Mouse (Mus musculus) spleen, adult 10 weeks (tissue): ENCODE data around the gene Hook1. TPM values are rescaled to one million over a fixed set of nuclear protein-coding genes. Genes with fewer than 3 reads are reported as not detected.

ENCODE experiments used
- polyA plus RNA-seq: library from polyadenylated mRNA; stranded (reverse); fragments of 350-450 nt; fragmentation: Illumina TruSeq; extraction: RNeasy Lipid Tissue Mini Kit (QIAGEN cat#74804); gene quantifications from one replicate; pipeline ENCODE4 v1.2.3, GENCODE M21; 2015; ENCODE audit warnings: low replicate concordance; ENCODE audit not compliant: insufficient read depth

Hook1 gene
- polyA plus RNA-seq = 23.3 TPM

DNA sequence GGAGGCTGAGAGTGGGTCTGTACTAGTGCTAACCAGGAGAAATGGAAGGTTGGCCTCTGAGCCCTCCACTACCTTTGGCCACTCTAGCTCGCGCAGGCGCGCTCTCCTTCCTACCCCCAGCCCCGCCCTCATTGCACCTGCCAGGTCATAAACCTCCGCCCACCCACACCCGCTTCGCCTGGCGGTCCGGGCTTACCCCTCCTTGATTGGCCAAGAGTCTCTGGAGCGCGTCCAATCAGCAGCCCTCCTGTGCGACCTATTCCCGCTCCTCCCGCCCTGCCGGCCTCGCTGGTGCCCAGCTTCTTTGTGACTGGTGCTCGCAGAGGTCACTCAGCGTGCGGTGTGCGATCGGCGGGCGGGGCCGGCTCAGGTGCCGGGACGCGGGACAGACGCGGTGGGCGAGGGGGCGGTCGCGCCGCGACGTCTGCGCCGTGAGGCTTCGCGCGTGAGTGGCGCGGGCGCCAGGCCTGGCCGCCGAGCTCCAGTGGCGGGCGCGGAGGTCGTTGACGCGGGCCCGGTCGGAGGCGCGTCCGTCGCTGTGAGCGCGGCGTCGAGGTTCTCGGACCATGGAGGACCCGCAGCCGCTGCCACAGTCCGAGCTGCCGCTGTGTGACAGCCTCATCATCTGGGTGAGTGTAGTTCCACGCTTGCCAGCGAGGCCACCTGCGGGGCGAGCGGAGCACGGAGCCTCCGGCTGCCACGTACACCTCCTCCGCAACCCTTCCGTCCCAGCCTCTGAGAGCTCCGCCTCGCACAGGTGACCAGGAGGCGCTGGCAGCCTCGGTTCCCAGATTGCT, at the start of gene Hook1:
Gene Hook1 (plus strand): TSS at position 313 of the 797 bp plus-strand sequence.

Other genes with a start within 250 kb of the Hook1 start
- gene Cyp2j13, start 110.3 kb downstream of the Hook1 start, polyA plus RNA-seq = not detected
- gene Cyp2j12, start 173.9 kb downstream of the Hook1 start, polyA plus RNA-seq = not detected